Mouse (Mus musculus) liver, embryonic 15.5 days (tissue): ENCODE measurements around the gene 1700016D06Rik. TPM values are rescaled to one million over a fixed set of nuclear protein-coding genes. Genes with fewer than 3 reads are reported as not detected.

Experiments
- ATAC-seq: fragments of 200-750 bp; cut with Nextera tagmentation; 2 replicates; pipeline ENCODE4 v1.8.0; 2017; ENCODE audit warnings: moderate number of reproducible peaks, mild to moderate bottlenecking, moderate library complexity; ENCODE audit not compliant: insufficient read depth
- H3K27ac ChIP-seq: fragments of 300-500 bp; sonication (generic); replicated peaks from 2 replicates; pipeline ENCODE4 v1.5.1; 2015; ENCODE audit warnings: mild to moderate bottlenecking, inconsistent platforms
- H3K27me3 ChIP-seq: fragments of 300-500 bp; sonication (generic); 2 replicates; pipeline ENCODE4 v1.6.1; 2015; ENCODE audit warnings: mild to moderate bottlenecking, inconsistent platforms
- H3K36me3 ChIP-seq: fragments of 300-500 bp; sonication (generic); replicated peaks from 2 replicates; pipeline ENCODE4 v1.6.1; 2015; ENCODE audit warnings: moderate library complexity, mild to moderate bottlenecking, inconsistent platforms
- H3K4me1 ChIP-seq: fragments of 300-500 bp; sonication (generic); replicated peaks from 2 replicates; pipeline ENCODE4 v1.6.1; 2015; ENCODE audit warnings: inconsistent platforms
- H3K4me2 ChIP-seq: fragments of 300-500 bp; sonication (generic); 2 replicates; pipeline ENCODE4 v1.6.1; 2015; ENCODE audit warnings: moderate library complexity, mild to moderate bottlenecking, inconsistent platforms
- H3K4me3 ChIP-seq: fragments of 300-500 bp; sonication (generic); replicated peaks from 2 replicates; pipeline ENCODE4 v1.5.1; 2015; ENCODE audit warnings: mild to moderate bottlenecking, inconsistent platforms
- H3K9ac ChIP-seq: fragments of 300-500 bp; sonication (generic); 2 replicates; pipeline ENCODE4 v1.6.1; 2015; ENCODE audit warnings: moderate library complexity, mild to moderate bottlenecking, inconsistent platforms
- H3K9me3 ChIP-seq: fragments of 300-500 bp; sonication (generic); replicated peaks from 2 replicates; pipeline ENCODE4 v1.6.1; 2016; ENCODE audit warnings: inconsistent platforms
- WGBS: fragments of 180-500 bp; shearing (Covaris S2); methylation state at CpG from one replicate; pipeline ENCODE4 v1.1.7; 2015; ENCODE audit warnings: mixed read lengths; ENCODE audit not compliant: insufficient replicate concordance; 5-methylcytosine and 5-hydroxymethylcytosine counted together
- polyA plus RNA-seq: library from polyadenylated mRNA; unstranded; fragments of >200 nt; fragmentation: Nextera tagmentation; extraction: Ambion mirVana; gene quantifications from 2 replicates; pipeline ENCODE4 v1.2.1, GENCODE M21; 2015

1700016D06Rik gene
- polyA plus RNA-seq, 1 experiment from 2014 or later: not detected

DNA sequence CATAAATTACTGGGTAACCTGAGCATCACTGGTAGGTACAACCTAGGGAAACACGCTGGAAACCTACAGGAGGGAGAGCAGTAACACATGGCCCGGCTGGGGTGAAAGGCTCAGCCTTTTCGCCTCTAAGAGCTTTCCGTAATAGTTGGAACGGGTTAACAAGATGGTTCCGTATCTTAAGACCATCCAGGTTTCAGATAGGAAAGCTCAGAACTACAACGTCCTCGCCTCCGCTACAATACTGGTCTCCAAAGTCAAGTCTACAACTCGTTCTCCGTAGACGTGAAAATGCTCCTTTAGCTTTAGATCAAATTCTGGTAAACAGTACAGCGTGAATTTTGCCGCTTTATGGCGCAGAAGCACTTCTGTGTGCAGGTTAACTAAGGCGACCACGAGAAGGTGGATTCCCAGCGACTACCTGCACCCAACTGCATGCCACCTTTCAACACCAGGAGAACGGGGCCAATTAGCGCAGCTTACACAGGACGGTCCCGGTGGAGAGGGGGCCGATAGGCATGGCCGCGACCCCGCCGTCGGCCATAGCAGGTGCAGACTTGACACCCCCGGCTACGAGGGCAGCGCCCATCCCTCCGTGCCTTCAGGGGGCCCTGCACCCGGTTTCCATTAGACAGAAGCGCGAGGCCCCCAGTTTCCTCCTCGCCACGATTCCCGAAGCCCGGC is 66.4 kb downstream of the 1700016D06Rik start:
- WGBS: 1% methylated on average over 39 of the region's 39 CpGs
- no peaks in the 10 kb centered on the region for H3K9me3 ChIP-seq
- H3K27ac ChIP-seq: peak overlapping the region; percentile 94
- H3K9ac ChIP-seq: peak overlapping the region; percentile 84
- peaks cover 49% of the 10 kb centered on the region for H3K4me1 ChIP-seq
- peak overlapping the region; percentile 94 for H3K4me3 ChIP-seq
- peaks cover 25% of the 10 kb centered on the region for H3K36me3 ChIP-seq
- no peaks in the 10 kb centered on the region for H3K27me3 ChIP-seq
- no peak for ATAC-seq
- peak overlapping the region; percentile 98 for H3K4me2 ChIP-seq

DNA sequence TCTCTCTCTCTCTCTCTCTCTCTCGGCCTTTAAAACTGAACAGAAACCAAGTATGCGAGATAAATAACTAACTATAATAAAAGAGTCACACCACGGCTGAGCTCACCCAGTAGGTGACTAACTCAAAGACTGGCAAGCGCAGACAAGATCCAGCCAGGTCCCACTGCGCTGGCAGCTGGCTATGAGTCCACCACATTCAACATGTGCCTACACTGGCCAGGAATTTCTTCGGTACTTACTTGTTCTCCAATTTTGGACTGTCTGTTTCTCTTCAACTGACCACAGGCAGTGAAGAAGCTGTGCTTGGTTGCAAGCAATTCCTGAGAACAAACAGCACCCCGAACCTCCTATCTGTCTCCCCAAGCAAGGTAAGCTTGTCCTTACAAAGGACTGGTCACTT is 67.4 kb downstream of the 1700016D06Rik start:
- Histone ChIP-seq H3K4me2 (peak overlapping the region; percentile 98), H3K4me1 (peaks cover 49% of the 10 kb centered on the region), H3K9ac (no peak overlapping the region), H3K9me3 (no peaks in the 10 kb centered on the region), H3K27ac (peak overlapping the region; percentile 46), H3K27me3 (no peaks in the 10 kb centered on the region), H3K36me3 (peaks cover 30% of the 10 kb centered on the region), H3K4me3 (peak overlapping the region; percentile 94)
- 52% methylated on average over 7 of the region's 7 CpGs for WGBS
- ATAC-seq: no peak

DNA sequence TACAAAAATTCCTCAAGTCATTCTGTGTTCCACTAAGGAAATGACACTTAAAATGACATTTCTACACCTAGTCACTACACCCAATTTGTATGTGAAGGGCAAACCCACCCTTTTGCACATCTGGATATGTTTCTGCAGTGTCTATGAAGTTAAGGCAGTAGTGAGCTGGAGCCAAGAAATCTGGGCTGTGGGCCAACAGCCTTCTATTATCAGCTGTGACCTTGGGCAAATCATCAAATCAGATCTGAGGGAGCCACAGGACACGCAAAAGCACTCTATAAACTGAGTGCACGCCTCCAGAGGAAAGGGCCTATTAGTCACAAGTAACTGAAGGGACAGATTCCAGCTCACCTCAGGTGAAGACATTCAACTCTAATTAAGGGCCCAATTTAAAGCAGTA is 68.5 kb downstream of the 1700016D06Rik start:
- Histone ChIP-seq H3K27me3 (no peaks in the 10 kb centered on the region), H3K9me3 (no peaks in the 10 kb centered on the region), H3K4me2 (0 out of 2 replicates have a peak overlapping the region, but pooled peaks have one; percentile 98), H3K4me3 (no peak overlapping the region), H3K36me3 (peaks cover 38% of the 10 kb centered on the region), H3K9ac (no peak overlapping the region), H3K27ac (no peak overlapping the region), H3K4me1 (peaks cover 49% of the 10 kb centered on the region)
- WGBS: 37% methylated on average over 2 of the region's 2 CpGs
- no peak for ATAC-seq

GRCm38 (mm10) chr8:11629206-11629605 is 71.7 kb downstream of the 1700016D06Rik start:
- WGBS: 81% methylated on average over 5 of the region's 5 CpGs
- no peak for ATAC-seq
- H3K36me3 ChIP-seq: peaks cover 61% of the 10 kb centered on the region
- H3K9me3 ChIP-seq: no peaks in the 10 kb centered on the region
- peaks cover 30% of the 10 kb centered on the region for H3K4me1 ChIP-seq
- no peak overlapping the region for H3K4me2 ChIP-seq
- H3K4me3 ChIP-seq: no peak overlapping the region
- no peaks in the 10 kb centered on the region for H3K27me3 ChIP-seq
- H3K27ac ChIP-seq: no peak overlapping the region
- no peak overlapping the region for H3K9ac ChIP-seq

DNA sequence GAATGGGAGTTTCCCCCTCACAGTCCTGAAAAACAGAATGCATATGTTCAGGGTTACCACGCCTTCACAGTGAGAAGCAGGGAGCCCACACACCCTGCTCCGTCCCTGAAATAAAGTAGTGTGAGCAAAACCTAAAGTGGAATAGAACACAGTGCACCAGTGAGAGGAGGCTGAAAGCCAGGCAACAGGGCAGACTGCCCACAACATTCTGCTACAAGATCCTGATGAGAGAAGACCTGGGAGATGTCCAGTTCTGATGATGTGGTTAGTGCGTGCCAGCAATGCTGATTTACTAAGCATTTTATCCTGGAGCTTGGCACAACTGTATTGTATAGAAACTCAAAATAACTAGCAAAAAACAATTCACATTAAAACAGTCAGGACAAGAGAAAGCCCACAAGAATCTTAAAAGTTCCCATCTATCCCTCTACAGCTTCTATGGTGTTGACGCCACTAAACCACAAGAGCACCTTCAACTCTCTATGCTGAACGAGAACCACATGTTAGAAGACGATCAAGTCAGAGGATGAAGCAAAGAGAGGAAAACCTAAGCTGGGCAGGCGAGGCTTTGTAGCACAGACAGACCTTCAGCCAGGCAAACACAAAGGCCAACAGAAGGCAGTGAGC is 72.2 kb downstream of the 1700016D06Rik start:
- no peaks in the 10 kb centered on the region for H3K9me3 ChIP-seq
- 72% methylated on average over 7 of the region's 7 CpGs for WGBS
- no peak overlapping the region for H3K4me2 ChIP-seq
- H3K4me1 ChIP-seq: peaks cover 24% of the 10 kb centered on the region
- H3K27me3 ChIP-seq: no peaks in the 10 kb centered on the region
- H3K36me3 ChIP-seq: peaks cover 64% of the 10 kb centered on the region
- ATAC-seq: no peak
- no peak overlapping the region for H3K9ac ChIP-seq
- H3K27ac ChIP-seq: no peak overlapping the region
- H3K4me3 ChIP-seq: no peak overlapping the region

GRCm38 (mm10) chr8:11627717-11628116 is 73.1 kb downstream of the 1700016D06Rik start:
- H3K27ac ChIP-seq: no peak overlapping the region
- no peak for ATAC-seq
- no peak overlapping the region for H3K4me2 ChIP-seq
- 73% methylated on average over 9 of the region's 9 CpGs for WGBS
- no peak overlapping the region for H3K4me3 ChIP-seq
- no peak overlapping the region for H3K9ac ChIP-seq
- H3K27me3 ChIP-seq: no peaks in the 10 kb centered on the region
- H3K36me3 ChIP-seq: peaks cover 71% of the 10 kb centered on the region
- H3K9me3 ChIP-seq: no peaks in the 10 kb centered on the region
- H3K4me1 ChIP-seq: peaks cover 16% of the 10 kb centered on the region

GRCm38 (mm10) chr8:11625084-11625483 is 75.8 kb downstream of the 1700016D06Rik start:
- H3K4me2 ChIP-seq: no peak overlapping the region
- H3K9ac ChIP-seq: no peak overlapping the region
- no peaks in the 10 kb centered on the region for H3K27me3 ChIP-seq
- peaks cover 73% of the 10 kb centered on the region for H3K36me3 ChIP-seq
- no peak for ATAC-seq
- no peak overlapping the region for H3K27ac ChIP-seq
- no peak overlapping the region for H3K4me3 ChIP-seq
- no peaks in the 10 kb centered on the region for H3K9me3 ChIP-seq
- peaks cover 3% of the 10 kb centered on the region; the same call in 1 of the 2 replicates for H3K4me1 ChIP-seq
- WGBS: 53% methylated on average over 4 of the region's 4 CpGs

DNA sequence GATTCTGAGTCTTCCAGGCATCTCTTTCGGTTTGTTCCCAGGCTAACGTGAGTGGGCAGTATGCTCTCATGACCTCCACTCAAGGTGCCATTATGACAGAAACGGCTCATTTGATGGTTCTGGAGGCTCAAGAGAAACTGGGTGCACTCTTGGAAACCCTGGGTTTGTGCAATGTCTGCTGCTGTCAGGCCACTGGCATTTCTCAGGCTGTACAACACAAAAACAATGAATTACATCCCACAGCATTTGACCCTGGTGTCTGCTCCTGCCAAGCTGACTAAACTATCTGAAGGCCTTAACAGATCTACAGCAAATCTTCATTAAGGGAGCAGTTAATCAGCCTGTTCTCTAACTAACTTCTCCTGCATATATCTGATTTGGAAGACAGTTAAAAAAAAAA is 81.8 kb downstream of the 1700016D06Rik start:
- Histone ChIP-seq H3K27me3 (no peaks in the 10 kb centered on the region), H3K4me3 (no peak overlapping the region), H3K27ac (no peak overlapping the region), H3K9me3 (no peaks in the 10 kb centered on the region), H3K9ac (no peak overlapping the region), H3K4me1 (no peaks in the 10 kb centered on the region), H3K36me3 (peaks cover 90% of the 10 kb centered on the region), H3K4me2 (no peak overlapping the region)
- ATAC-seq: no peak
- WGBS: 74% methylated on average over 3 of the region's 3 CpGs

DNA sequence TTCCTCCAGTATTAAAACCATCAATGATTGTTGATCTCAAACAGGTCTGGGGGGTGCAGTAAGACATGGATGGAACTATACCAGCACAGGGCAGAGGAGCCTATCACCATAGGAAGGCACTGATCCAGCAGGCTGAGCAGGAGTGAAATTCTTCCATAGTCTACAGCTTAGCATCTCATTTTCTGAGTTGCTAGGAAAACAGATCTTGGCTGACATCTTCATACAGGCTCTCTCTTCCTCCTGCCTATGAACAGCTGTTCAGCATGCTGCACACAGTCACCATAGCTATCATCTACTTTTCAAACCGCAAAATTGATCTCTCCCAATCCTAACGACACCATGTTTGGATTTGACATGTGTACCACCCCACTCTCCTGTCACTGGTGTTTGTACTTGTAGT is 82.8 kb downstream of the 1700016D06Rik start:
- H3K9ac ChIP-seq: no peak overlapping the region
- WGBS: 91% methylated on average over 2 of the region's 2 CpGs
- H3K36me3 ChIP-seq: peaks cover 90% of the 10 kb centered on the region
- no peaks in the 10 kb centered on the region for H3K27me3 ChIP-seq
- no peak overlapping the region for H3K4me3 ChIP-seq
- no peak for ATAC-seq
- H3K27ac ChIP-seq: no peak overlapping the region
- no peak overlapping the region for H3K4me2 ChIP-seq
- H3K9me3 ChIP-seq: no peaks in the 10 kb centered on the region
- no peaks in the 10 kb centered on the region for H3K4me1 ChIP-seq

DNA sequence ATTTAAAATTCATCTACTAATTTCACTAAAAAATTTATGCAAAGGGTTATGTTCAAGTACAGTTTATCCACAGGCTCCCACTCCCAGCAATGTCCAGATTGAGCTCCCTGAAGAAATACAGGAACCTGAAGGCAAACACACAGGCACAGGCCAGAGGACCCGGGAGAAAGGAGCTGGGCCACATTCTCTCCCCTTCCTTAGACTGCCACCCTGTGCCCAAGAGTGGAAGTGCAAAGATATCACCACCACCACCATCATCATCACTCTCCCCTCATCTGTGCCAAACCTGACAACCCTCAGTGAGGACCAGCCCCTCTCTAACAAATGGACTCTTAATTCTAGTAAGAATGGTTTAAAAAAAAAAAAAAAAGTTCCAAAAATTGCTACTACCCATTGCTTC is 84.6 kb downstream of the 1700016D06Rik start:
- no peak for ATAC-seq
- Histone ChIP-seq H3K9me3 (no peaks in the 10 kb centered on the region), H3K36me3 (peaks cover 92% of the 10 kb centered on the region), H3K4me1 (no peaks in the 10 kb centered on the region), H3K9ac (no peak overlapping the region), H3K4me3 (no peak overlapping the region), H3K27ac (no peak overlapping the region), H3K27me3 (no peaks in the 10 kb centered on the region), H3K4me2 (no peak overlapping the region)
- 0% methylated on average over 1 of the region's 1 CpGs for WGBS

GRCm38 (mm10) chr8:11614126-11614835 is 86.6 kb downstream of the 1700016D06Rik start:
- ATAC-seq: no peak
- H3K27ac ChIP-seq: no peak overlapping the region
- peaks cover 92% of the 10 kb centered on the region for H3K36me3 ChIP-seq

More at GRCm38 (mm10) chr8:11614126-11614835, 86.6 kb downstream of the 1700016D06Rik start:
- no peak overlapping the region for H3K9ac ChIP-seq
- H3K9me3 ChIP-seq: no peaks in the 10 kb centered on the region
- H3K4me1 ChIP-seq: no peaks in the 10 kb centered on the region
- H3K27me3 ChIP-seq: no peaks in the 10 kb centered on the region
- no peak overlapping the region for H3K4me3 ChIP-seq
- H3K4me2 ChIP-seq: no peak overlapping the region
- 74% methylated on average over 6 of the region's 6 CpGs for WGBS
